Mouse (Mus musculus) neural tube, embryonic 14.5 days (tissue): ENCODE data around the gene Gm1043. TPM values are rescaled to one million over a fixed set of nuclear protein-coding genes. Genes with fewer than 3 reads are reported as not detected.

Experiments used
- ATAC-seq: fragments of 200-750 bp; cut with Nextera tagmentation; 2 replicates; pipeline ENCODE4 v1.8.0; 2017; ENCODE audit warnings: low read depth, mild to moderate bottlenecking, moderate TSS enrichment, moderate library complexity
- H3K27ac ChIP-seq: fragments of 300-500 bp; sonication (generic); 2 replicates; pipeline ENCODE4 v1.5.1; 2014; ENCODE audit warnings: low read depth, mild to moderate bottlenecking, control low read depth, low read length, moderate library complexity, mixed read lengths
- H3K27me3 ChIP-seq: fragments of 300-500 bp; sonication (generic); 2 replicates; pipeline ENCODE4 v1.6.1; 2014; ENCODE audit warnings: low read length; ENCODE audit not compliant: control insufficient read depth, insufficient read depth
- H3K36me3 ChIP-seq: fragments of 300-500 bp; sonication (generic); 2 replicates; pipeline ENCODE4 v1.6.1; 2014; ENCODE audit warnings: low read length, mixed read lengths; ENCODE audit not compliant: control insufficient read depth, insufficient read depth
- H3K4me1 ChIP-seq: fragments of 300-500 bp; sonication (generic); 2 replicates; pipeline ENCODE4 v1.6.1; 2014; ENCODE audit warnings: low read length; ENCODE audit not compliant: control insufficient read depth, insufficient read depth
- H3K4me2 ChIP-seq: fragments of 300-500 bp; sonication (generic); 2 replicates; pipeline ENCODE4 v1.6.1; 2014; ENCODE audit warnings: mild to moderate bottlenecking, low read depth, low read length, control low read depth
- H3K4me3 ChIP-seq: fragments of 300-500 bp; sonication (generic); 2 replicates; pipeline ENCODE4 v1.5.1; 2014; ENCODE audit warnings: low read depth, low read length, control low read depth, mixed read lengths
- H3K9ac ChIP-seq: fragments of 300-500 bp; sonication (generic); replicated peaks from 2 replicates; pipeline ENCODE4 v1.6.1; 2014; ENCODE audit warnings: low read depth, mild to moderate bottlenecking, control low read depth, low read length, mixed read lengths
- H3K9me3 ChIP-seq: fragments of 300-500 bp; sonication (generic); 2 replicates; pipeline ENCODE4 v1.6.1; 2016; ENCODE audit warnings: low read length; ENCODE audit not compliant: control insufficient read depth
- WGBS: fragments of 180-500 bp; shearing (Covaris S2); extraction: QIAGEN DNeasy Blood & Tissue Kit; methylation state at CpG from one replicate; pipeline ENCODE4 v1.1.7; 2014; 5-methylcytosine and 5-hydroxymethylcytosine counted together
- polyA plus RNA-seq: library from polyadenylated mRNA; unstranded; fragments of >200 nt; fragmentation: Nextera tagmentation; extraction: Ambion mirVana; gene quantifications from 2 replicates; pipeline ENCODE4 v1.2.1, GENCODE M21; 2014

The Gm1043 gene
- polyA plus RNA-seq, 1 experiment from 2014 or later: 2.0 TPM

- Histone ChIP-seq H3K4me3 (no peak overlapping the region), H3K9ac (no peak overlapping the region), H3K27me3 (no peaks in the 10 kb centered on the region), H3K36me3 (no peaks in the 10 kb centered on the region), H3K9me3 (no peaks in the 10 kb centered on the region), H3K27ac (no peak overlapping the region), H3K4me1 (no peaks in the 10 kb centered on the region), H3K4me2 (no peak overlapping the region)
- WGBS: 84% methylated on average over 15 of the region's 15 CpGs
- no peak for ATAC-seq
Observed at GRCm38 (mm10) chr5:37101631-37102030, 16.5 kb downstream of the Gm1043 start.

GRCm38 (mm10) chr5:37102056-37102455 is 16.9 kb downstream of the Gm1043 start:
- Histone ChIP-seq H3K27ac (no peak overlapping the region), H3K9ac (no peak overlapping the region), H3K9me3 (no peaks in the 10 kb centered on the region), H3K4me3 (no peak overlapping the region), H3K36me3 (no peaks in the 10 kb centered on the region), H3K4me1 (no peaks in the 10 kb centered on the region), H3K27me3 (no peaks in the 10 kb centered on the region), H3K4me2 (no peak overlapping the region)
- 58% methylated on average over 6 of the region's 6 CpGs for WGBS
- no peak for ATAC-seq

DNA sequence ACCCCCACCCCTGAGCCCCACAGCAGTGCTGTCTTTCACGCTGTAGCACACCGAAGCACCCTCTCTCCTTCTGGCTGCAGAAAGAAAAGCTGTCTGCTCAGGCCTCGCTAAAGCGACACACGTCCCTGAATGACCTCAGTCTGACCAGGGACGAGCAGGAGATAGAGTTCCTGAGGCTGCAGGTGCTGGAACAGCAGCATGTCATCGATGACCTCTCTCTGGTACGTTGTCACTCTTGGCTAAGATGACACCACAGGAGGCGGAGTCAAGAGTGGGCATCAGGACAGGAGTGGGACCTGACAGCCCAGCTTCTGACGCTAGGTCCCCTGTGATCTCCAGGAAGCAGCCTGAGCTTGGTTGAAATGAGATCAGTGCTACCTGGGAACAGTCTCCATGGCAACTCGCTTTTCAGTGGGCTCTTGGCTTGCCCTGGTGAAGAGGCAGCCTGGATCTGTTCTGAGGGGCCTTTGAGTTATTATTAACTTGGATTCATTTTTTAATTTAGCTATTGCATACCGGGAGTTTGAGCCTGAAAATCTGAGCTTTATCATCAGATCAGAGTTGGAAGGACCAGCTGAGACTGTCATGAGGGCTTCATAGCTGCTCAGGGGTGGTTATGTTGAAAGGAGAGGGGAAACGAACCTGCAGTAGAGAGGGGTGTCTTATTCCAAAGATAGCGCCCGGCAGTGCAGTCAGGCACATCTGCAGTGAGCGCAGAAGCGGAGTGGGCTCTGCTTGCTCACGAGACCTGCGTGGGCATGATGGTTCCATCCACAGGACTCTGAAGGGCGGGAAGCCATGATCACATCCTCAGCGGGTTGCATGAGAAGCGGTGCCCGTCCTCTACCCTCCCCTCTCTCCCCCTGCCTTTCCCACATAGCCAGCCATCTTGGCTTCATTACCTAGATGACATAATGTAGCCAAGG is 20.6 kb downstream of the Gm1043 start:
- Histone ChIP-seq H3K27me3 (no peaks in the 10 kb centered on the region), H3K4me2 (no peak overlapping the region), H3K4me3 (no peak overlapping the region), H3K9ac (no peak overlapping the region), H3K9me3 (no peaks in the 10 kb centered on the region), H3K36me3 (no peaks in the 10 kb centered on the region), H3K27ac (no peak overlapping the region), H3K4me1 (no peaks in the 10 kb centered on the region)
- peak; percentile 39; the same call in 1 of the 2 replicates for ATAC-seq
- WGBS: 84% methylated on average over 23 of the region's 23 CpGs

- Histone ChIP-seq H3K27me3 (no peaks in the 10 kb centered on the region), H3K36me3 (no peaks in the 10 kb centered on the region), H3K4me2 (no peak overlapping the region), H3K27ac (no peak overlapping the region), H3K4me3 (no peak overlapping the region), H3K9ac (no peak overlapping the region), H3K4me1 (no peaks in the 10 kb centered on the region), H3K9me3 (no peaks in the 10 kb centered on the region)
- ATAC-seq: no peak
- WGBS: 84% methylated on average over 5 of the region's 5 CpGs
Observed at GRCm38 (mm10) chr5:37107111-37107510, 21.9 kb downstream of the Gm1043 start.

DNA sequence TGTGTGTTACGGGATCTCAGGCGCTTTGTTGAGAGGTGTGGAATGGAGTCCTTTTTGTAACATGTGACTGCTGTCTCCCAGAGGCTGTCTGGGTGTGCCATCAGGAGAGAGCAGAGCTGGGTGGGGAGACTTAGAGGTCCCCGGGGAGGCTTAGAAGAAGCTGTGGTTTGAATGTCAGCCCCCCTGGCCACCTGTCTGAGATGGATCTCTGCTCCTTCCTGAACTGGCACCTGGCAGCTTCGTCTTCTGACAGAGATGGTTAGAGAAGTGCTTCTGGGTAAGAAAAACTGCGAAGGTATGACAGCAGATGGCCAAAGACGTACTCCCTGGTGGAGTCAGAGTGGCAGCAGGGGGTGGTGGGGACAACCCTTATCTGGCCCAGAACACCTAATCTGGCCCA is 22.4 kb downstream of the Gm1043 start:
- H3K27me3 ChIP-seq: no peaks in the 10 kb centered on the region
- H3K4me1 ChIP-seq: no peaks in the 10 kb centered on the region
- 90% methylated on average over 6 of the region's 6 CpGs for WGBS
- H3K27ac ChIP-seq: no peak overlapping the region
- H3K4me2 ChIP-seq: no peak overlapping the region
- H3K9ac ChIP-seq: no peak overlapping the region
- ATAC-seq: no peak
- H3K36me3 ChIP-seq: no peaks in the 10 kb centered on the region
- no peak overlapping the region for H3K4me3 ChIP-seq
- H3K9me3 ChIP-seq: no peaks in the 10 kb centered on the region

DNA sequence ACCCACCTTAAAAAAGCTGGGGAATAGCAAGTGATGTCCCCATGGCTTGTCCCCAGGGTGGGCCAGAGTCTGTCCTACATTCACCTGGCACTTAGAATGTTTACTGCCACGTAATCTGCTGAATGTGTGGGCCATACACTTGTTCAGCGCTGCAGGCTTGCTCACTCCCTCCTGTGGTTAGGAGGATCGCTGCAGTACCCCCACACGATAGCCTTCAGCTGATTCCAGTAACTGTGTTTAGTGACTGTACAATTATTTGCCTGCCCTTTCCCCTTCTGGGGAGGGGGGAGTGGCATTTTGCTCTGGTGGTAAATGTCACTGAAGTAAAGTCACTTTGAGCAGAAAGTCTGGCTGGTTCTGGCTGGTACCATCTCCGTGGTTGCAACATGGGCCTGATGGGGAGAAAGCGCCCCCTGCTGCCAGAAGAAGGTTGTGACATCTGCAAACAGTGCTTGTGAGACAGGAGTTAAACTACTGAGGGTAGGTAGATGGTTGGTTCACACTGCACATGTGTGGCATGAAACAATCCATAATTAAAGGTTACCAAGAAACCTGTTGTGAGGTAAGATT is 24.2 kb downstream of the Gm1043 start:
- Histone ChIP-seq H3K36me3 (no peaks in the 10 kb centered on the region), H3K27me3 (no peaks in the 10 kb centered on the region), H3K4me1 (no peaks in the 10 kb centered on the region), H3K9ac (no peak overlapping the region), H3K27ac (no peak overlapping the region), H3K4me3 (no peak overlapping the region), H3K4me2 (no peak overlapping the region), H3K9me3 (no peaks in the 10 kb centered on the region)
- WGBS: 30% methylated on average over 6 of the region's 6 CpGs
- ATAC-seq: no peak

- H3K27me3 ChIP-seq: no peaks in the 10 kb centered on the region
- ATAC-seq: no peak
- H3K27ac ChIP-seq: no peak overlapping the region
- no peaks in the 10 kb centered on the region for H3K4me1 ChIP-seq
- no peak overlapping the region for H3K4me3 ChIP-seq
- WGBS: 74% methylated on average over 7 of the region's 7 CpGs
- no peak overlapping the region for H3K4me2 ChIP-seq
- no peaks in the 10 kb centered on the region for H3K36me3 ChIP-seq
- no peaks in the 10 kb centered on the region for H3K9me3 ChIP-seq
- H3K9ac ChIP-seq: no peak overlapping the region
Observed at GRCm38 (mm10) chr5:37112389-37112788, 27.2 kb downstream of the Gm1043 start.

- H3K9ac ChIP-seq: no peak overlapping the region
- H3K4me1 ChIP-seq: peaks cover 6% of the 10 kb centered on the region; the same call in 1 of the 2 replicates
- 0 out of 2 replicates have a peak, but pooled peaks cover 4% of the 10 kb centered on the region for H3K36me3 ChIP-seq
- no peak for ATAC-seq
- H3K27ac ChIP-seq: no peak overlapping the region
- no peaks in the 10 kb centered on the region for H3K27me3 ChIP-seq
- no peak overlapping the region for H3K4me2 ChIP-seq
- no peaks in the 10 kb centered on the region for H3K9me3 ChIP-seq
- 54% methylated on average over 9 of the region's 9 CpGs for WGBS
- H3K4me3 ChIP-seq: no peak overlapping the region
Observed at GRCm38 (mm10) chr5:37117126-37117525, 32.0 kb downstream of the Gm1043 start.

DNA sequence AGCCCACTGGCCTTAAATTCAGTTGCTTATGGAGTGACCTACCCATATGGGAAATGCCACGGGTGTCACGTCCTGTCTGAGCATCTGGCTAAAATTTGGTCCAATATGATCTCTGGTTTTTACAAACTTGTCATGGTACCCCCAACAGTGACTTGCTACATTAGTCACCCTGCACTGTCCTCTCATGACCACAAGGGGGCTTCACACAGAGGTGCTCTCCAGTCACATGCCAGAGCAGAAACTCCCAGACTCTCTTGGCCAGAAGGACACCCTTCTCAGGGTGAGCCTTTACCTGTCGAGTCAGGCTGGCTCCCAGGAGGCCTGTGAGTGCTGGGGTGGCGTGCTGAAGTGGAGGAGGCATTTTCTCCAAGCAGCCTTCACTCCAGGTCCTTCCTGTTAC is 33.1 kb downstream of the Gm1043 start:
- Histone ChIP-seq H3K9me3 (no peaks in the 10 kb centered on the region), H3K4me3 (no peak overlapping the region), H3K36me3 (0 out of 2 replicates have a peak, but pooled peaks cover 4% of the 10 kb centered on the region), H3K27ac (no peak overlapping the region), H3K27me3 (no peaks in the 10 kb centered on the region), H3K9ac (no peak overlapping the region), H3K4me1 (peaks cover 6% of the 10 kb centered on the region; the same call in 1 of the 2 replicates), H3K4me2 (no peak overlapping the region)
- ATAC-seq: peak; percentile 45; the same call in 1 of the 2 replicates
- WGBS: 46% methylated on average over 4 of the region's 4 CpGs
